Mouse (Mus musculus) lung, embryonic 14.5 days (tissue): ENCODE data around the gene Ntpcr. TPM values are rescaled to one million over a fixed set of nuclear protein-coding genes. Genes with fewer than 3 reads are reported as not detected.

Experiments
- ATAC-seq: fragments of 200-750 bp; cut with Nextera tagmentation; 2 replicates; pipeline ENCODE4 v1.8.0; 2017; ENCODE audit warnings: mild to moderate bottlenecking, moderate TSS enrichment, moderate library complexity; ENCODE audit not compliant: insufficient read depth
- DNase-seq: peaks from one replicate; pipeline ENCODE4 v3.0.0-alpha.2; 2015
- H3K27ac ChIP-seq: fragments of 300-500 bp; sonication (generic); 2 replicates; pipeline ENCODE4 v1.5.1; 2014; ENCODE audit warnings: low read depth, mild to moderate bottlenecking, moderate library complexity
- H3K27me3 ChIP-seq: fragments of 300-500 bp; sonication (generic); 2 replicates; pipeline ENCODE4 v1.6.1; 2014; ENCODE audit warnings: low read length, control low read depth; ENCODE audit not compliant: insufficient read depth
- H3K36me3 ChIP-seq: fragments of 300-500 bp; sonication (generic); 2 replicates; pipeline ENCODE4 v1.6.1; 2014; ENCODE audit warnings: control low read depth; ENCODE audit not compliant: insufficient read depth
- H3K4me1 ChIP-seq: fragments of 300-500 bp; sonication (generic); 2 replicates; pipeline ENCODE4 v1.6.1; 2014; ENCODE audit warnings: antibody characterized with exemption, control low read depth; ENCODE audit not compliant: insufficient read depth
- H3K4me2 ChIP-seq: fragments of 300-500 bp; sonication (generic); 2 replicates; pipeline ENCODE4 v1.6.1; 2014; ENCODE audit warnings: mild to moderate bottlenecking
- H3K4me3 ChIP-seq: fragments of 300-500 bp; sonication (generic); 2 replicates; pipeline ENCODE4 v1.5.1; 2014; ENCODE audit warnings: low read depth, low read length
- H3K9ac ChIP-seq: fragments of 300-500 bp; sonication (generic); 2 replicates; pipeline ENCODE4 v1.6.1; 2014
- H3K9me3 ChIP-seq: fragments of 300-500 bp; sonication (generic); 2 replicates; pipeline ENCODE4 v1.6.1; 2016; ENCODE audit warnings: low read depth, low read length, control low read depth
- CTCF ChIP-seq: IDR thresholded peaks from 2 replicates; pipeline ENCODE4 v1.5.1; 2016; ENCODE audit warnings: antibody characterized with exemption, low read depth
- WGBS: fragments of 180-500 bp; shearing (Covaris S2); extraction: QIAGEN DNeasy Blood & Tissue Kit; methylation state at CpG from one replicate; pipeline ENCODE4 v1.1.7; 2014; 5-methylcytosine and 5-hydroxymethylcytosine counted together
- polyA plus RNA-seq: library from polyadenylated mRNA; unstranded; fragments of >200 nt; fragmentation: Nextera tagmentation; extraction: Ambion mirVana; gene quantifications from 2 replicates; pipeline ENCODE4 v1.2.1, GENCODE M21; 2014

Ntpcr gene
- polyA plus RNA-seq, 1 experiment from 2014 or later = 33.0 TPM

- Histone ChIP-seq H3K4me1 (no peaks in the 10 kb centered on the region), H3K4me2 (no peak overlapping the region), H3K36me3 (no peaks in the 10 kb centered on the region; the same call in 1 of the 2 replicates), H3K27ac (no peak overlapping the region), H3K4me3 (no peak overlapping the region), H3K27me3 (no peaks in the 10 kb centered on the region), H3K9ac (no peak overlapping the region), H3K9me3 (no peaks in the 10 kb centered on the region)
- 58% methylated on average over 5 of the region's 5 CpGs for WGBS
- ATAC-seq = no peak
- DNase-seq = no peak
- TF ChIP-seq CTCF = no peak
These were observed 11.6 kb downstream of the Ntpcr start for GRCm38 (mm10) chr8:125741377-125741776.

- TF ChIP-seq CTCF = no peak
- WGBS = 40% methylated on average over 2 of the region's 2 CpGs
- ATAC-seq (peak; percentile 69), DNase-seq (peak; percentile 50)
- Histone ChIP-seq H3K9me3 (no peaks in the 10 kb centered on the region), H3K4me2 (no peak overlapping the region), H3K27ac (no peak overlapping the region), H3K4me3 (no peak overlapping the region), H3K36me3 (no peaks in the 10 kb centered on the region; the same call in 1 of the 2 replicates), H3K9ac (no peak overlapping the region), H3K4me1 (no peaks in the 10 kb centered on the region), H3K27me3 (no peaks in the 10 kb centered on the region)
These were observed 12.1 kb downstream of the Ntpcr start for GRCm38 (mm10) chr8:125741855-125742254.

- no peak for DNase-seq
- ATAC-seq = no peak
- Histone ChIP-seq H3K36me3 (no peaks in the 10 kb centered on the region; the same call in 1 of the 2 replicates), H3K27ac (no peak overlapping the region), H3K9me3 (no peaks in the 10 kb centered on the region), H3K4me2 (no peak overlapping the region), H3K9ac (no peak overlapping the region), H3K4me1 (no peaks in the 10 kb centered on the region), H3K27me3 (no peaks in the 10 kb centered on the region), H3K4me3 (no peak overlapping the region)
- TF ChIP-seq CTCF = no peak
- WGBS = 58% methylated on average over 8 of the region's 8 CpGs
These were observed 12.6 kb downstream of the Ntpcr start for GRCm38 (mm10) chr8:125742406-125742805.

GRCm38 (mm10) chr8:125744914-125745576 is 15.3 kb downstream of the Ntpcr start:
- WGBS = 85% methylated on average over 10 of the region's 10 CpGs
- TF ChIP-seq CTCF = no peak
- Histone ChIP-seq H3K27me3 (no peaks in the 10 kb centered on the region), H3K9me3 (no peaks in the 10 kb centered on the region), H3K36me3 (no peaks in the 10 kb centered on the region), H3K4me1 (no peaks in the 10 kb centered on the region), H3K9ac (no peak overlapping the region), H3K4me2 (no peak overlapping the region), H3K27ac (no peak overlapping the region), H3K4me3 (no peak overlapping the region)
- no peak for DNase-seq
- ATAC-seq = no peak

GRCm38 (mm10) chr8:125747390-125747789 is 17.6 kb downstream of the Ntpcr start:
- Histone ChIP-seq H3K4me3 (no peak overlapping the region), H3K9ac (no peak overlapping the region), H3K27me3 (no peaks in the 10 kb centered on the region), H3K27ac (no peak overlapping the region), H3K36me3 (no peaks in the 10 kb centered on the region), H3K4me1 (peaks cover 4% of the 10 kb centered on the region; the same call in 1 of the 2 replicates), H3K9me3 (no peaks in the 10 kb centered on the region), H3K4me2 (no peak overlapping the region)
- DNase-seq = no peak
- 55% methylated on average over 8 of the region's 8 CpGs for WGBS
- ATAC-seq = no peak
- no peak for TF ChIP-seq CTCF

GRCm38 (mm10) chr8:125750846-125751245 is 21.1 kb downstream of the Ntpcr start:
- 0 out of 2 replicates have a peak, but pooled peaks have one; percentile 31 for ATAC-seq
- H3K4me1 ChIP-seq = peaks cover 4% of the 10 kb centered on the region; the same call in 1 of the 2 replicates
- no peak overlapping the region for H3K4me3 ChIP-seq
- H3K9ac ChIP-seq = no peak overlapping the region
- no peak overlapping the region for H3K27ac ChIP-seq
- no peaks in the 10 kb centered on the region for H3K27me3 ChIP-seq
- no peak for TF ChIP-seq CTCF
- DNase-seq = peak; percentile 79
- H3K4me2 ChIP-seq = no peak overlapping the region; the same call in 1 of the 2 replicates
- H3K36me3 ChIP-seq = no peaks in the 10 kb centered on the region
- 33% methylated on average over 8 of the region's 8 CpGs for WGBS
- H3K9me3 ChIP-seq = no peaks in the 10 kb centered on the region

GRCm38 (mm10) chr8:125755896-125756295 is 26.1 kb downstream of the Ntpcr start:
- no peak for DNase-seq
- WGBS = 61% methylated on average over 8 of the region's 8 CpGs
- no peak for ATAC-seq
- no peak for TF ChIP-seq CTCF
- Histone ChIP-seq H3K9me3 (no peaks in the 10 kb centered on the region), H3K36me3 (no peaks in the 10 kb centered on the region), H3K27me3 (no peaks in the 10 kb centered on the region), H3K9ac (no peak overlapping the region), H3K4me2 (no peak overlapping the region), H3K4me3 (no peak overlapping the region), H3K27ac (no peak overlapping the region), H3K4me1 (peaks cover 13% of the 10 kb centered on the region; the same call in 1 of the 2 replicates)
